Mouse (Mus musculus) E14TG2a.4 (cell line): ENCODE measurements at regions not wholly inside any gene's neighbourhood (a gene's known extent, or its start where the extent isn't known, plus 50 kb on each side); places are given as distances from the start of the nearest gene placed in this dataset.

Experiments
- CTCF ChIP-seq: conservative IDR thresholded peaks from 2 replicates; pipeline ENCODE4 v1.5.1; 2014; ENCODE audit warnings: low read length
- NANOG ChIP-seq: IDR thresholded peaks from 2 replicates; pipeline ENCODE4 v1.6.1; 2014; ENCODE audit warnings: borderline replicate concordance, low read length, mixed read lengths
- POU5F1 ChIP-seq: IDR thresholded peaks from 2 replicates; pipeline ENCODE4 v1.6.1; 2014; ENCODE audit warnings: low read length, borderline replicate concordance

- TF ChIP-seq CTCF = no peak
- no peak for TF ChIP-seq NANOG
- TF ChIP-seq POU5F1 = no peak
Measured at GRCm38 (mm10) chr11:71900816-71901215, 136.5 kb downstream of the Aipl1 start.
